Mouse (Mus musculus) brain, embryonic 18.5 days (tissue): ENCODE results near the gene Foxn1.
A peak's percentile ranks its signal among the peaks of the same experiment; 100 is the strongest.

Source experiments
- DNase-seq: peaks from one replicate; pipeline ENCODE4 v3.0.0-alpha.2; 2012; ENCODE audit warnings: low read depth, low spot score

Foxn1 gene

GRCm38 (mm10) chr11:78327634-78328511 lies 58.5 kb downstream of the Foxn1 start, which contains the start of gene Pigs:
TSS of gene Pigs (plus strand) at chr11:78328415.
- DNase-seq, result peak; percentile 80

DNA sequence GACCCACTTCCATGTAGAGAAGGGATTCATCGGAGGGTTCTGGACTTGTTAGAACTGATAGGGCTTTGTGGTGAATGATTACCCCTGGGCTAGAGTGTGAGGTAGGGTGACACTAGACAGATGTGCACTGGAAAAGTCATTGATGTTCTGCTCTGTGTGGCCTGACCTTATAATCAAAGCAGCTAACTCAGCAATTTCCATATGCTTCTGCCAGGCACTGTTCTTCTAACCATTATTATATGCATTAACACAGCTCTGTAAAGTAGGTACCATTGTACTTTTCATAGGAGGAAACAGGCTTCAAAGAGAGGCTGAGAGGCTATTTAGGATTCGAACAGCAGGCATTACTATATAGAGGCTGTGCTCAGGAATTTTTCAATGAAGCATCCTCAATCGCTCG lies 59.1 kb downstream of the Foxn1 start:
- no peak for DNase-seq

DNA sequence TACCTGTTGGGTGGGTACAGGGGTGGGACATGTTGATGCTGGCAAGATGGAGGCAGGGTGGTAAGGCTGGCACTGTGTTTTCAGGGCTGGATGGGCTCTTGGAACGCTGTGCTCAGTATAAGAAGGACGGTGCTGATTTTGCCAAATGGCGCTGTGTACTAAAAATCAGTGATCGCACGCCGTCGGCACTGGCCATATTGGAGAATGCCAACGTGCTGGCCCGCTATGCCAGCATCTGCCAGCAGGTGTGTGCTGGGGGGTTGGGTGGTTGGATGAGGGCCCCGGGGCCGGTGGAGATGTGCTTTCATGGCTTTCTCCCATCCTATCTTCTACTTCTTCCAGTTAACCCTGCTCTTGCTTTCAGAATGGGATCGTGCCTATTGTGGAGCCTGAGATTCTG lies 61.4 kb downstream of the Foxn1 start:
- DNase-seq, result no peak

DNA sequence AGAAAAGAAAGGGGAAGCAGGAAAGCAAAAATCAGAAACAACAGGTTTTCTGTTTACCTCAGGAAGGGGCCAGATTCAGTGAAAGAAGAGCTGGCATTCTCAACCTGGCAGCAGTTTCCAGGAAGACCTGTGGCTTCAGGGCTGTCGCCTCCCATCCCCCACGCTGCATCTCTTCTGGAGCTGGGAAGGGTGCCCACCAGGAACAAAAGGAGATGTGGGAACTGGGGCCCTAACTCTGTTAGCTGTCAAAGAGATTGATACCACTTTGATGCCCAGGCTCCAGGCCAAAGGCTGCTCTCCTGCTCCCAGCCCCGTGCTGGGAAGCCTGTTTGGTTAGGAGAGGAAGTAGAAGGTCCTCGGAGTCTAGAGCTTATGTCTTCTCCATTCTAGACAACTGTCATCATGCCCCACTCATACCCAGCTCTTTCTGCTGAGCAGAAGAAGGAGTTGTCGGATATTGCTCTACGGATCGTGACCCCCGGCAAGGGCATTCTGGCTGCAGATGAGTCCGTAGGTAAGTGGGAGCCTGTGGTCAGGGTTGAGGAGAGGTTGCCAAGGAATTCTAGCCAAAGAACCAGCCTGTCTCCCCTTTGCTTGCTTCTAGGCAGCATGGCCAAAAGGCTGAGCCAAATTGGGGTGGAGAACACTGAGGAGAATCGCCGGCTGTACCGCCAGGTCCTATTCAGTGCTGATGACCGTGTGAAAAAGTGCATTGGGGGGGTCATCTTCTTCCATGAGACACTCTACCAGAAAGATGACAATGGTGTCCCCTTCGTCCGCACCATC lies 62.2 kb downstream of the Foxn1 start:
- no peak for DNase-seq

DNA sequence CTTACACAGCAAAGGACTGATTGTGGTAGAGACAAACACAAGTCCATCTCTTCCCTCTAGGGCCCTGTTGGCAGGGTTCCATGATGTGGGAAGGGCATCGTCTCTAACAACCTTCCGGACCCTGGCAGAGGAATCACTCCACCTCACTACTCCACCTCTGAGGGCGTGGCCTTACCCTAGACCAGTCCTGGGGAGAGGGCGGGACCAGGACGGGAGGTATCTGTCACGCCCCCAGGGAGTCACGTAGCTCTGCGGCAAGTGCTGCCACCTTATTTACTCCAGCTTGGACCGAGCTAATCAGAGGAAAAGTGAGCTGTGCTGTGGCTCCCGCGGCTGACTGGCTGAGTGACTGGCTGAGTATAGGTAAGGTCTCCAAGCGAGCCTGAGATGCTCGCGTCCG lies 63.5 kb downstream of the Foxn1 start, which contains the start of gene Aldoc:
Gene Aldoc, plus strand, starts transcription at position 109 of the 400 bp plus-strand sequence.
- no peak for DNase-seq

GRCm38 (mm10) chr11:78322076-78322831 lies 64.1 kb downstream of the Foxn1 start:
- no peak for DNase-seq

DNA sequence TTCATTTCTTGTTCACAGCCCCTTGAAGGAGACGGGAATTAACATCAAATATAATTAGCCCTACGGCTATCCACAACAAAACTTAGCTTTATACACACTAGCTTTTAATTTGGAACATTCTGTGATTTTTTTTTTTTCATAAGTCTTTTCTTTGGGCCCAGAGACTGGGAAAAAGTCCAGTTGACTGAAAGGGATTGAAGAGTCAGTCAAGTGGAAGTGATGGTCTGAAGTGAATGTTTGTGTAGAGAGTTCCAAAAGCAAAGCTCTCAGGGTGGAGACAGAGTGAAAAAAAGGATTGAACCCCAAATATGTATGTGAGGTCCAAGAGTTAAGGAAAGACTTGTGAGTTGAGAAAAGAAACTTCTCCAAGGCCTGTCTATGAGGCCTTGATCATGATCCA lies 67.9 kb downstream of the Foxn1 start:
- DNase-seq, result no peak

GRCm38 (mm10) chr11:78313662-78314061 lies 72.7 kb downstream of the Foxn1 start:
- DNase-seq, result no peak

- DNase-seq, result no peak
These were observed 75.4 kb downstream of the Foxn1 start for GRCm38 (mm10) chr11:78310861-78311511.
